Mouse (Mus musculus): ENCODE measurements around the gene Hc.

Hc gene

GRCm38 (mm10) chr2:35057243-35057642 lies 4.0 kb downstream of the Hc start:
- DNase-seq (ENCODE audit: low spot score), result no peak

- DNase-seq (ENCODE audit: low spot score), result no peak
Observed at GRCm38 (mm10) chr2:35048851-35049250, 12.4 kb downstream of the Hc start.

DNA sequence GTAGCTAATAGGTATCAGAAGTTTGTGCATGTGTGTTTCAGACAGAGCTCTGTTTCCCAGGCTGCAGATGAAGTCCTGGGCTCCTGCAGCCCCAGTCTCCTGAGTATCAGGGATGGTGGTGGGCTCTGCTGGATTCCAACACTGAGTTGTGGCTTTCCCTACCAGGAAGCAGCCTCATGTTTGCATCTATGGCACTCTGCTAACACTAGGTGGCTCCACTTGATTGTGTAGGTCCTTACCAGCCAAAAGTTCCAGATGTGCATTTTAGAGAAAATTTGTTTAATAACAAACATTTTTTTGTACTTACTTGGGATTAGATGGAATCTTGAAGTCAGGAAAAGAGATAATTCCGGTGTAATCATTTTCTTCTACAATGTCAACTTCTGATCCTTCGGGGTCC lies 16.3 kb downstream of the Hc start:
- no peak for DNase-seq (ENCODE audit: low spot score)

GRCm38 (mm10) chr2:35038580-35039375 lies 22.5 kb downstream of the Hc start:
- DNase-seq (ENCODE audit: low spot score), result no peak

DNA sequence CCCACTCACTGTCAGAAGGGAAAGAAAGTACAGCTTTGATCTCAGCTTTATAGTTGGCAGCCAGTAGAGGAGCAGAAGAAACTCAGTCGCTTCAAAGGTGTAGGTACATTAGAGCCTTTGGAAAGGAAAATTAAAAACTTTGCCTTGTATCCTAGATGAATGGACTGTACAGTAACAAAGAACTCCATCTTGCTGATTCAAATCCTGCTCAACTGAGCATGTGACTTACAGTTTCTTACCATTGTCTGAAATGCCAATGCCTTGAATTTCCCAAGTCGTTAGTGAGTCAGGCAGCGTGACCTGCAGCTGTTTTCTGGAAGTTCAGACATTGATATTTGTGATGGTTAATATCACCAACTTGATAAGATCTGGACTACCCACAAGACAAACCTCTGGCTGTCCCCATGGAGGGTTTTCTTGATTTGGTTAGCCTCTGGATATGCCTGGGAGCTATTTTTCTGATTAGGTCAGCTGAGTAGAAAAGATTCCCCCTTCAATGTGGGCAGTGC lies 36.5 kb downstream of the Hc start:
- no peak for DNase-seq (ENCODE audit: low spot score)

DNA sequence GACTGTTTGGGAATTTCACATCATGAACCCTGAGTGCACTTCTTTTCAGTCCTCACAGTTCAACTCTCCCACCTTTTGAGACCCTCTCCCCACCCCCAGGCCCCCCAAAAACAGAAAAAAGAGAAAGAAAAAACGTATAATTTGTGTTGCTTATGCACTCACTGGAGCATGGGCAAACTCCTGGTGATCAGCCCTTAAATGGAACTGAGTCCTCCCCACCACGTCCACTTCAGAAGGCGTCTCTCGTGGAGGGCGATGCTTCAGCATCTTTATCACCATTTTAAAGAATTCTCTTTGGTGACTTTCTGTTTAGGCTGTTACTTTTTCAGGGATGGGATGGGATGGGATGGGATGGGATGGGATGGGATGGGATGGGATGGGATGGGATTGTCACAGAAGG lies 39.4 kb downstream of the Hc start:
- no peak for DNase-seq (ENCODE audit: low spot score)

GRCm38 (mm10) chr2:35015861-35016260 lies 45.4 kb downstream of the Hc start:
- DNase-seq (ENCODE audit: low spot score), result peak; percentile 44

DNA sequence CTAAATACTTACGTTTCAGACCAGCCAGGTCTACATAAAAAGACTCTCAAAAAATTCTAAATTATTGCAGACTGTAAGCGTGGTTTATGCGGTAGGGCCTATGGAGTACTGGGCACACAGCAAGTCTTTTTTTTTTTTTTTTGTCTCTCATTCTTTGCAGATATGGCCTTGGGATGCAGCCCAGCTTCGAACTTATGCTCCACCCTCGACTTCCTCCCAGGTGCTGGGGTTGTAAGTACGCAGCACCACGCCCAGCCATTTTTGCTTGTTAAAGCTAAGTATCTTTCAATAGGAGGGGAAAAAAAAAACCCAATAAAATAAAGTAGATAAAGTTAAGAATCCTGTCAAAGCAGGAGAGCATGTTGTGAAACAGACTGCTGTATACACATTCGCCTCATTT lies 49.6 kb downstream of the Hc start:
- no peak for DNase-seq (ENCODE audit: low spot score)

- no peak for DNase-seq (ENCODE audit: low spot score)
Observed at GRCm38 (mm10) chr2:34998956-34999355, 62.3 kb downstream of the Hc start.

GRCm38 (mm10) chr2:34996506-34996905 lies 64.7 kb downstream of the Hc start:
- no peak for DNase-seq (ENCODE audit: low spot score)

GRCm38 (mm10) chr2:34993696-34994356 lies 67.4 kb downstream of the Hc start:
- DNase-seq (ENCODE audit: low spot score), result no peak

DNA sequence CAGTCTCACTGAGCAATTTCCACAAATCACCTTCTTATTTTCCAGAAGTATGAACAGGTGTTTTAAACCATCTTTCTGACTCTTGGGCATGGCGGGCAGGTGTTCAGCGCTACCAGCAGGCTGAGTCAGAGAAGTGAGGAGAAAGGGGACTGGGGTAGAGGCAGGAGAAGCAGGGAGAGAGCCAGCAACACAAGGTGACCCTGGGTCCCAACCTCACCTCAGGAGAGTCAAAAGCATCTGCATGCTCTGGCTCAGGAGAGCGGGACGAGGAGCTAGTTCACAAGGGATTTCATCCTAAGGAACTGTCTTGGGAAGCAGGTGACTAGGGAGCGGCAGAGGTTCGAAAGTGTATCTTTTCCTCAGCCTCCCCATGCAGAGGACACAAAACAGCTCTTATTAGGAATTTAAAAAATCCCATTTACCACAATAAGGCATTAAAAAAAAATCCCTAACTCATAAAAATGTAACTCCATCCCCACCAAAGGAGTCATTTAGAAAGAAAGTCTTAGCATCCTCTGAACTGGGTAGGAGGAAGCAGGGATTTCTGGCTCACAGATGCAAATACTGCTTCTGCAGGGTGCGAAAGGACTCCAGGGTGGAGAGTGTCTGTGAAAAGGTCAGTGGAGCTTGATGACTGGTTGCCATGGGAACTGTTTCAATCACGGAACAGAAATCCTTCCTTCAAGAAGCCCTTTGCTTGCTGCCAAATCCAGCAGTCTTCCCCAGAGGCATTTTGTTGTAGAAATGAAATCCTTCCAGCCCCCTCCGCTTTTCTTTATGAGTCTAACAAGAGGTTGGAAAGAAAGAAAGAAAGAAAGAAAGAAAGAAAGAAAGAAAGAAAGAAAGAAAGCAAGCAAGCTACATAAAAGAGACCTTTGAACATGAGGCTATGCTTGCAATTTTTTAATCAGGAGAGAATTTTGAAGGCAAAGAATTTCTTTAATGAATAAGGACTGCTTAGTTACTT lies 68.2 kb downstream of the Hc start:
- no peak for DNase-seq (ENCODE audit: low spot score)

GRCm38 (mm10) chr2:34991966-34992365 lies 69.3 kb downstream of the Hc start:
- DNase-seq (ENCODE audit: low spot score), result no peak

DNA sequence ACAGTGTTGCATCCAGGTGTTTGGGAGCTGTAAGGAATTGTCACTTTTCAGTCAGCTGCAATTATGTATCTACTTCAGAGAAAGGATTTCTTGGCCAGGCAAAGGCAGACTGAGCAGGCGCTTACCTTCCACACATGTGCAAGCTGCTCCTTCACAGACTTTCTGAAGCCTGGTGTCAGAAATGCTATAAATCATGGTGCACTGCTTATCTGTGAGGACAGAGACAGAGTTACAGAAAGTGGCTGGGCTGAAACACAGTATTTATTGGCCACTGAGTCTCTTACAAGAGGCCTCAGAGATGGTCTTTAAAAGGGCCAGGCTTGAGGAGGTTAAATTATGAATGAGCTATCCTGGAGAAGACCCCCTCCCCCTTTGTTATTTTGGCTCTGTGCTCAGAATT lies 71.5 kb downstream of the Hc start:
- no peak for DNase-seq (ENCODE audit: low spot score)

DNA sequence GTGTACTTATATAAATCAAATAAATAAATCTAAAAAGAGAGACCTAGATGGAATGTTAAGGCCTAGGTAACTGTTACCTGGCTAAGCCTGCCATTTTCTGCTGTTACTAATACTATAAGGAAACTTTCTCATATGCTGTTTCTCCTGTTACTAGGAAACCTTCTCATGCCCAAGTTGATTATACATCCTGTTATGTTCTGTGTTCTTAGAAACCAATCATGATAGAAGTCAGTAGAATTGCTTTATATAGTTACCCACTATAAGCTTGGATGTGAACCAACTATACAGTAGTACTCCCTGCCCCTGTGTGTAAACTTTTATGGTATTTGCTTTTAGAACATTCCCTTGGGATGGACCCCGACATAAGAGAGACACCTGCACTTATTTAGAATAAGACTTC lies 73.6 kb downstream of the Hc start:
- DNase-seq (ENCODE audit: low spot score), result no peak

DNA sequence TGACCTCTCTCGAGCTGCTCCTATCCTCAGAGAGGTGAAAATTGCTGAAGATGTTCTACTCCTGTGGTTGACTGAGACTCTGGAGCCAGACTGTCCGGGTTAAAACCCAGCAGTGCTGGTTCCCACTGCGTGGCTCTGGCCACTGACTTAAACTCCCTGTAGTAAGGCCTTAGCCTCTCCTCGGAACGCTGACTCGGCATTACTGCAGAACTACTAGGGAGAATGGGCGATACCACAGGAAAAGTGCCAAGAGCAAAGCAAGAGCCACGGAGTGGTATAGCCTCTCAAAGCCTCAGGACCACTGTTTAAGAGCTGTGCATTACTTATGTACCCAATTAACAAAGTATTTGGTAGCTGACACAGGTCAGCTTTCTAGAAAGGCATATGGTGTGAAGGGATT lies 76.4 kb downstream of the Hc start:
- no peak for DNase-seq (ENCODE audit: low spot score)

DNA sequence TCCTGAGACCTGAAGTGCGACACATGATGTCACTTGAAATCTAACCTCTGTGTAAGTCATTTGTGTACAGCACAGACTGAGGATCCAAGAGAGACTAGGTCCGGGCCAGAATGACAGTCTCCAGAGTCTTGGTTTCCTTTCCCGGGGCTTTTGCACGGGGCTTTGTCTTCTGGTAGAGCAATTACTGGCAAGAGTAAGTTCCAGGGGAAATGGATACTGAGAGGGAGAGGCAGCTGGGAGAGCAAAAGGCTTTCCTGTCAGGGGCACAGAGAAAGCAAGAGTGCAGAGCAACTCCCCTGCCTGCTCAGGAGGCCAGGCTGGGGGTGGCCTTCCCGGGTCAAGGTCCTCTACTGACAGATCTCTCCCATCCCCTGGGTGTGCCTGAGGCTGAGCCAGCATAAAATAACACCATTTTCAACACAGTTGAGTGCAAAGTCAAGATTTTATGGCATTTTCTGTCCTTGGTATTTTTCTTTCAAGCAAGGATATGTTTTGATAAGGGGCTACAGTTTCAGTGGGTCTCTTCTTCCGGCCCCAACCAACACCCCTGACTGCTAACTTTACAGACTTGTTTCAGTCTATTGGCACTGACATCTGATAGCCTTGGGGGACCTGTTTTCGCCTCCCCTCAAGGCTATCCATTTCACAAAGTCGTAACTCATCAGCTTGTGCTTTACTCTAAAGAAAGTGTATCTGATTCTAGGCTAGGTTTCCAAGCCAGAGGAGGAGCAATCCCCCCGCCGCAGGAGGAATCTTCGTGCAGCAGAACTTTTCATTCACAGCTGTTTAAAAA lies 78.1 kb downstream of the Hc start:
- DNase-seq (ENCODE audit: low spot score), result peak; percentile 52

DNA sequence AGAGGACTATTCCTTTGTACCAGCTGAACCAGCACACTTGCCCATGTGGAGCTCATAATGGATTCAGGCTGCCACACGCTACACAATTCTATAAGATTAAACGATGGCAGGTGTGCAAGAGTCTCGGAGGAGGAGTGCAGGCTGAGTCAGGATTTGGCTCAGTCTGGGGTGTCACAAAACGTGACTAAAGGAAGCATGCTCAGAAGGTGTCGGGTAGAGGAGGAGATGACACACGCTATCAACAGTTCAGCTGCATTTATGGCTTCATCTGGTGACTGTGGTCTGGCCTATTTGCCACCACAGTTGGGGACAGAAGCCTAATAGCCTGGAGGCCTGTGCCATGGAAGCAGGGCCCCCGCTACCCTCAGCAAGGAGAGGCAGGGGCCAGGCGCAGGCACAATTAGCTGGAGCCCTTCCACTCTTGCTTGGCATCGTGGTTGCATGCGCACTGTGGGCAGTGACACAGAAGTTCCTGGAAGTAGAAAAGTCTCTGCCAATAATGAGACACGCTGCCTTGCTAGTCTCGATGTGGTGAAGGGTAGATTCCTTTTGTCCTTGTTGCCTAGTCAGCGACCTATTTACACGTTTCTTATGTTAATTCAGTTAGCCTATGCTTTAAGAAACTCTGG lies 79.0 kb downstream of the Hc start:
- DNase-seq (ENCODE audit: low spot score), result no peak

DNA sequence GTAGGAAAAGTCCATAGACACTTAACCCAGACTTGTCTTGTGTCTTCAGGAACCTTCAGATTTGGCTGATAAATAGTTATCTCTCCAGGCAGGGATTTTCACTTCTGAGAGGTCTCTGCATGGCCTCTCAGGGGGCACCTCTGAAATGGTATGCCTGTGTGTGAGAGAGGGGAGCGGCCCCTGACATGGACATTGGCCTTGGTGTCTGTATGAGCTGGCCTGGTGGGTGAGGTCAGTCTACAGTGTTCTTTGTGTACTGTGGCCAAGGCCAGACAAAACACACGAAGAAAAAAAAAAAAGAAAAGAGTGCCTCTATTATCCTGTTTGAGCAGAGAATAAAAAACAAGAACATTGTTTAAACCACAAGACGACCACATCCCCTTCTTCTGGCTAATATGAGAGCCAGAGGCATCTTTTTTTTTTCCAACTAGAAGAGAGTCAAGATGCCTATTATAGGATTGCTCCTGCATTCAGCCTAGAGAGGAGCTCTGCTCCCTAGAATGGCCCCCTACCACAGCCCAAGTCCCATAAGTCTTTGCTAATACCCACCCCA lies 81.7 kb downstream of the Hc start:
- DNase-seq (ENCODE audit: low spot score), result no peak

DNA sequence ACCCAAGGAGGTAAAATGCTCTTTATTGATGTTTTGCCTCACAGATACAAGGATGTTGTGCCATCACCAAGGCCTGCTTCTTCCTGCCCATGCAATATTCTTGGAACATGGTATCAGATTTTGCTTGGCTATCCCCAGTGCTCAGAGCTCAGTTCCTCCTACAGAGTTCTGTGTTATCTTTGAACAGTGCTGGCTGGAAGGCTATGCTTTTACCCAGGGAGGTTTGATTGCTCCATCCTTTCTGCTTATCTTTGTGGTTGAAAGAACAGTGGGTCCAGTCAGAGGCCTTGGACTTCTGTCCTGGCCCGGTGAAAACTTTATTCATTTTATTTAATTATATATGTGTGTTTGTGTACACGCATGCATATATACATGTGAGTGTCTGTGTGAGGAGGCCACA lies 83.0 kb downstream of the Hc start:
- DNase-seq (ENCODE audit: low spot score), result no peak

Data from yolk sac, embryonic 10.5 days (tissue).